Comparison of ENCODE assay signal across 16 mouse cellular contexts in the genomic region with DNA sequence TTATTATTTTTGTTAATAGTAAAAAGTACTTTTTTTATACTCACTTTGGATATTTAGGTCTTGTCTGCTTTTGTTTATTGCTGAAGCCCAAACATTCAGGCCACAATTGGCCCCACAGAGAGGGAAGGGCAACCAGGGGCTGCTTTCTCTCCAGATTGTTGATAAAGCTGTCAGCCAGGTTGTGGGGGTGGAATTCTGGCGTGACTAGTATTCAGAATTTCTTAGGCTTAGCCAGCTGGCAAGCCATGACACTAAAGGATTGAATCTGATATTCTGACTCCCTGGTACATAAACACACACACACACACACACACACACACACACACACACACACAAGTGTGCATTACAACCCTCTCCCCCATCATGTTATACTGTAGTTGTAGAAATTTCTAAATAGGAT.
DNase-seq lines count a peak whose midpoint lies in the region; ATAC-seq and TF ChIP-seq lines count a peak whose summit lies in the region.
"Had no signal": no experiment of that assay in that cellular context is flagged by ENCODE, and none has a peak within 500 bp of the region (broad histone marks: within the 10 kb centered on the region; RNA-seq: fewer than 3 reads in every experiment).

No protein-coding gene starts in this region.

- no peaks in the 10 kb centered on the region for H3K36me3 ChIP-seq in hindbrain, postnatal 0 days (ENCODE audit: insufficient read depth, low read length)
- no peaks in the 10 kb centered on the region for H3K36me3 ChIP-seq in hindbrain, embryonic 16.5 days (ENCODE audit: control insufficient read depth, insufficient read depth, low read length)
- no peaks in the 10 kb centered on the region for H3K36me3 ChIP-seq in intestine, embryonic 15.5 days
- H3K36me3 ChIP-seq: hindbrain, embryonic 12.5 days had no signal

- H3K27me3 ChIP-seq in hindbrain, postnatal 0 days (ENCODE audit: insufficient read depth, low read length): no peaks in the 10 kb centered on the region
- H3K27me3 ChIP-seq in hindbrain, embryonic 16.5 days (replicated peaks; ENCODE audit: control insufficient read depth, insufficient read depth, low read length): no peaks in the 10 kb centered on the region
- no peaks in the 10 kb centered on the region for H3K27me3 ChIP-seq in intestine, embryonic 15.5 days (replicated peaks)
- H3K27me3 ChIP-seq: hindbrain, embryonic 12.5 days had no signal

- no peak overlapping the region for H3K4me2 ChIP-seq in hindbrain, postnatal 0 days (ENCODE audit: low read depth, low read length)
- H3K4me2 ChIP-seq in hindbrain, embryonic 16.5 days (ENCODE audit: low read length): no peak overlapping the region
- H3K4me2 ChIP-seq in intestine, embryonic 15.5 days (replicated peaks): no peak overlapping the region
- H3K4me2 ChIP-seq: hindbrain, embryonic 12.5 days had no signal

- ATAC-seq in hindbrain, postnatal 0 days: no peak
- no peak for ATAC-seq in hindbrain, embryonic 16.5 days
- ATAC-seq in intestine, embryonic 15.5 days: no peak
- no peak for ATAC-seq in CD4-positive, CD25-positive, alpha-beta regulatory T cell, adult 4 months

- DNase-seq in cerebellum, postnatal 14 days: peak; percentile 74 to 80
- DNase-seq in cerebellum, adult 8-10 months: no peak
- DNase-seq in hindbrain, postnatal 0 days (ENCODE audit: low spot score): peak; percentile 5
- DNase-seq in heart, postnatal 4 days: peak; percentile 43
- peak; percentile 14 for DNase-seq in lung, postnatal 25 days (ENCODE audit: low spot score)
- DNase-seq: gastrocnemius, postnatal 36 days; kidney, adult 18-20 months; kidney, postnatal 36 days; liver; midbrain, embryonic 14.5 days; right cerebral cortex, postnatal 25 days had no signal

- H3K27ac ChIP-seq in hindbrain, postnatal 0 days: no peak overlapping the region
- no peak overlapping the region for H3K27ac ChIP-seq in hindbrain, embryonic 16.5 days (ENCODE audit: low read depth, low read length)
- H3K27ac ChIP-seq in intestine, embryonic 15.5 days: no peak overlapping the region
- H3K27ac ChIP-seq: hindbrain, embryonic 12.5 days; macrophage had no signal

- no peaks in the 10 kb centered on the region for H3K4me1 ChIP-seq in hindbrain, postnatal 0 days (ENCODE audit: insufficient read depth, low read length)
- no peaks in the 10 kb centered on the region for H3K4me1 ChIP-seq in hindbrain, embryonic 16.5 days (ENCODE audit: control insufficient read depth, insufficient read depth, low read depth, low read length)
- H3K4me1 ChIP-seq in intestine, embryonic 15.5 days (replicated peaks): no peaks in the 10 kb centered on the region
- H3K4me1 ChIP-seq: hindbrain, embryonic 12.5 days had no signal

- TF ChIP-seq CTCF in hindbrain, postnatal 0 days (IDR thresholded peaks at IDR 0.05; ENCODE audit: low read depth): no peak

- WGBS in hindbrain, postnatal 0 days: 33% methylated on average over 1 of the region's 1 CpGs
- WGBS in hindbrain, embryonic 16.5 days: 49% methylated on average over 1 of the region's 1 CpGs
- 16% methylated on average over 1 of the region's 1 CpGs for WGBS in intestine, embryonic 15.5 days

- H3K4me3 ChIP-seq in hindbrain, postnatal 0 days (ENCODE audit: low read length): no peak overlapping the region
- no peak overlapping the region for H3K4me3 ChIP-seq in hindbrain, embryonic 16.5 days (ENCODE audit: low read length)
- H3K4me3 ChIP-seq in intestine, embryonic 15.5 days (replicated peaks): no peak overlapping the region
- H3K4me3 ChIP-seq: hindbrain, embryonic 12.5 days had no signal

- H3K9me3 ChIP-seq in hindbrain, postnatal 0 days (ENCODE audit: low read length): no peaks in the 10 kb centered on the region
- H3K9me3 ChIP-seq in hindbrain, embryonic 16.5 days (ENCODE audit: control insufficient read depth, low read length): peaks cover 8% of the 10 kb centered on the region; the same call in 1 of the 2 replicates
- H3K9me3 ChIP-seq in intestine, embryonic 15.5 days: no peaks in the 10 kb centered on the region
- H3K9me3 ChIP-seq: hindbrain, embryonic 12.5 days had no signal

- no peak overlapping the region for H3K9ac ChIP-seq in hindbrain, postnatal 0 days (replicated peaks; ENCODE audit: low read length)
- no peak overlapping the region for H3K9ac ChIP-seq in hindbrain, embryonic 16.5 days (ENCODE audit: low read depth, low read length)
- no peak overlapping the region for H3K9ac ChIP-seq in intestine, embryonic 15.5 days
- H3K9ac ChIP-seq: hindbrain, embryonic 12.5 days had no signal
